ENCODE assay signal across 17 mouse cellular contexts in genomic region chr14:78229012-78229411, GRCm38 (mm10).
A peak's percentile ranks its signal among the peaks of the same experiment; 100 is the strongest.
DNase-seq lines count a peak whose midpoint lies in the region; ATAC-seq and TF ChIP-seq lines count a peak whose summit lies in the region.
"Had no signal": no experiment of that assay in that cellular context is flagged by ENCODE, and none has a peak within 500 bp of the region (broad histone marks: within the 10 kb centered on the region; RNA-seq: fewer than 3 reads in every experiment).

No protein-coding gene starts in this region.

- H3K4me2 ChIP-seq in forebrain, embryonic 14.5 days (ENCODE audit: low read length), result no peak overlapping the region
- H3K4me2 ChIP-seq in forebrain, postnatal 0 days (ENCODE audit: low read depth), result no peak overlapping the region
- H3K4me2 ChIP-seq: embryonic facial prominence, embryonic 12.5 days; forebrain, embryonic 12.5 days had no signal

- 63% methylated on average over 4 of the region's 4 CpGs for WGBS in forebrain, embryonic 14.5 days
- 46% methylated on average over 4 of the region's 4 CpGs for WGBS in forebrain, postnatal 0 days

- H3K4me1 ChIP-seq in forebrain, embryonic 14.5 days (ENCODE audit: control insufficient read depth, insufficient read depth, low read length), result no peaks in the 10 kb centered on the region
- H3K4me1 ChIP-seq in forebrain, postnatal 0 days (ENCODE audit: insufficient read depth), result no peaks in the 10 kb centered on the region
- H3K4me1 ChIP-seq: embryonic facial prominence, embryonic 10.5 days; embryonic facial prominence, embryonic 12.5 days; forebrain, embryonic 12.5 days had no signal

- no peaks in the 10 kb centered on the region for H3K9me3 ChIP-seq in forebrain, embryonic 14.5 days (replicated peaks; ENCODE audit: control insufficient read depth, low read length)
- no peaks in the 10 kb centered on the region for H3K9me3 ChIP-seq in forebrain, postnatal 0 days (ENCODE audit: low read length)
- H3K9me3 ChIP-seq: embryonic facial prominence, embryonic 10.5 days; embryonic facial prominence, embryonic 12.5 days; forebrain, embryonic 12.5 days had no signal

- H3K4me3 ChIP-seq in forebrain, embryonic 14.5 days (ENCODE audit: low read depth, low read length), result no peak overlapping the region
- no peak overlapping the region for H3K4me3 ChIP-seq in forebrain, postnatal 0 days (ENCODE audit: low read depth, low read length)
- H3K4me3 ChIP-seq in gastrocnemius, adult 2 months, result no peak overlapping the region
- H3K4me3 ChIP-seq: embryonic facial prominence, embryonic 10.5 days; embryonic facial prominence, embryonic 12.5 days; forebrain, embryonic 12.5 days had no signal

- H3K27ac ChIP-seq in forebrain, embryonic 14.5 days (ENCODE audit: low read depth, low read length), result no peak overlapping the region
- no peak overlapping the region for H3K27ac ChIP-seq in forebrain, postnatal 0 days (ENCODE audit: low read depth, low read length)
- H3K27ac ChIP-seq in gastrocnemius, adult 2 months, result no peak overlapping the region
- H3K27ac ChIP-seq: embryonic facial prominence, embryonic 10.5 days; embryonic facial prominence, embryonic 12.5 days; forebrain, embryonic 12.5 days had no signal

- no peaks in the 10 kb centered on the region for H3K36me3 ChIP-seq in forebrain, embryonic 14.5 days (ENCODE audit: control insufficient read depth, insufficient read depth, low read length)
- H3K36me3 ChIP-seq in forebrain, postnatal 0 days (ENCODE audit: insufficient read depth), result no peaks in the 10 kb centered on the region
- H3K36me3 ChIP-seq: embryonic facial prominence, embryonic 10.5 days; embryonic facial prominence, embryonic 12.5 days; forebrain, embryonic 12.5 days had no signal

- H3K9ac ChIP-seq in forebrain, embryonic 14.5 days (ENCODE audit: low read length), result no peak overlapping the region
- H3K9ac ChIP-seq in forebrain, postnatal 0 days, result no peak overlapping the region
- H3K9ac ChIP-seq: embryonic facial prominence, embryonic 12.5 days; forebrain, embryonic 12.5 days had no signal

- no peak for TF ChIP-seq CTCF in forebrain, postnatal 0 days (IDR thresholded peaks at IDR 0.05; ENCODE audit: low read depth)
- TF ChIP-seq CTCF in brain, embryonic 14.5 days (IDR thresholded peaks at IDR 0.05; ENCODE audit: borderline replicate concordance, extremely low read depth, insufficient read depth, insufficient read length), result no peak
- no peak for TF ChIP-seq CTCF in gastrocnemius, adult 2 months (IDR thresholded peaks at IDR 0.05)

- ATAC-seq in forebrain, embryonic 14.5 days, result no peak; the same call in 1 of the 2 replicates
- no peak for ATAC-seq in forebrain, postnatal 0 days

- peak; percentile 44 for DNase-seq in forebrain, embryonic 14.5 days (ENCODE audit: low spot score)
- DNase-seq in forebrain, postnatal 0 days, result no peak
- DNase-seq in heart, adult 11 months, result peak; percentile 1
- no peak for DNase-seq in heart, postnatal 10 days
- peak; percentile 52 for DNase-seq in brain, embryonic 14.5 days (ENCODE audit: low read depth)
- DNase-seq in gastrocnemius, adult 2 months, result no peak
- DNase-seq: adrenal gland, adult 2 months; adrenal gland, postnatal 10 days; adrenal gland, postnatal 25 days; cerebellum, adult 11-12 months; cerebellum, adult 2 months; cerebellum, adult 9-10 months; cerebellum, postnatal 10 days; cerebellum, postnatal 25 days had no signal

- no peak for TF ChIP-seq POLR2A in brain, embryonic 14.5 days (IDR thresholded peaks at IDR 0.05; ENCODE audit: borderline replicate concordance, extremely low read depth, insufficient read depth, insufficient read length, poor library complexity, severe bottlenecking)

- intact Hi-C loops in heart, postnatal 10 days (cut with DNase I), result no loop called here
- intact Hi-C loops in gastrocnemius, adult 2 months (cut with DNase I), result no loop called here

- H3K27me3 ChIP-seq in forebrain, embryonic 14.5 days (replicated peaks; ENCODE audit: control insufficient read depth, insufficient read depth, low read length), result no peaks in the 10 kb centered on the region
- H3K27me3 ChIP-seq in forebrain, postnatal 0 days (ENCODE audit: insufficient read depth, low read length), result no peaks in the 10 kb centered on the region
- H3K27me3 ChIP-seq: embryonic facial prominence, embryonic 12.5 days; forebrain, embryonic 12.5 days had no signal

Comparison
In these comparisons a context has a peak if more than half of its experiments do, and no peak if none do; other contexts are left out.
1. DNase-seq: peak in forebrain, embryonic 14.5 days (single experiment), heart, adult 11 months (single experiment) and brain, embryonic 14.5 days (single experiment); none in forebrain, postnatal 0 days (single experiment), heart, postnatal 10 days (0 of 2) and gastrocnemius, adult 2 months (single experiment).